Mouse (Mus musculus) lung, adult 2 months (tissue): ENCODE measurements around the gene Cers6. TPM values are rescaled to one million over a fixed set of nuclear protein-coding genes. Genes with fewer than 3 reads are reported as not detected.

Experiments
- DNase-seq: peaks from one replicate; pipeline ENCODE4 v3.0.0; 2022
- H3K4me1 ChIP-seq: fragments of 200-500 bp; 2 replicates; pipeline ENCODE4 v1.6.1; 2011; ENCODE audit warnings: low read length; ENCODE audit not compliant: control insufficient read depth, insufficient read depth
- H3K4me3 ChIP-seq: fragments of 200-500 bp; replicated peaks from 2 replicates; pipeline ENCODE3; 2011; ENCODE audit warnings: low read depth, mild to moderate bottlenecking, control low read depth, low read length; ENCODE audit errors: extremely low read depth
- CTCF ChIP-seq: fragments of 200-500 bp; IDR thresholded peaks from 2 replicates; pipeline ENCODE4 v1.5.1; 2011; ENCODE audit warnings: mild to moderate bottlenecking, low read length, control low read depth; ENCODE audit not compliant: insufficient read depth
- POLR2A ChIP-seq: fragments of 200-500 bp; IDR thresholded peaks from 2 replicates; pipeline ENCODE4 v1.6.1; 2011; ENCODE audit warnings: low read depth, mild to moderate bottlenecking, control low read depth, low read length, borderline replicate concordance; ENCODE audit errors: extremely low read depth
- WGBS: fragments of 180-500 bp; shearing (Covaris S2); methylation state at CpG from one replicate; pipeline ENCODE4 v1.1.7; 2018; 5-methylcytosine and 5-hydroxymethylcytosine counted together
- polyA plus RNA-seq: library from polyadenylated mRNA; depleted of rRNA; stranded (reverse); fragments of >200 nt; gene quantifications from 2 replicates; pipeline ENCODE4 v1.2.3, GENCODE M21; 2012

The Cers6 gene
- polyA plus RNA-seq, 1 experiment: 16.2 TPM

DNA sequence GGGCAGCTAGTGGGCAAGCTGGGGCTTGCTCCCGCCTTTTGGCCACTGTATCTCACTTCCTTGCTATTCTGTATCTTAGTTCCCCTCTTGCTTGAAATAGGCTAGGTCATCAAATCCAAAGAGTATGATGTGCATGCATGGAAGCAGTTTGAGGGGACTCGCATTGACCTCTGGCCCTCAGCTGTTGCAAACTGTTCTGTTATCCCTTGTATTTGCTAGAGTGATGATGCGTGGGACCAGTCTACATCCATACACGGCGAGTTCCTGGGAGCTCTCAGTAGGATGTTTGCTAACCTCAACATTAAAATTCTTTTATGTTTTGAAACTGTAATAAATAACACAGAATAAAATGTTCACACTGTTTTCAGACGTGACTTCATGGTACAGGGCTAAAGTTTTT lies 13.3 kb downstream of the Cers6 start:
- DNase-seq: no peak
- Histone ChIP-seq H3K4me1 (peaks cover 10% of the 10 kb centered on the region; the same call in 1 of the 2 replicates), H3K4me3 (no peak overlapping the region)
- 71% methylated on average over 6 of the region's 6 CpGs for WGBS
- TF ChIP-seq CTCF (no peak), POLR2A (no peak)

GRCm38 (mm10) chr2:68879071-68879651 lies 17.9 kb downstream of the Cers6 start:
- H3K4me3 ChIP-seq: no peak overlapping the region
- H3K4me1 ChIP-seq: peaks cover 4% of the 10 kb centered on the region; the same call in 1 of the 2 replicates
- TF ChIP-seq CTCF (no peak), POLR2A (no peak)
- no peak for DNase-seq
- 79% methylated on average over 4 of the region's 4 CpGs for WGBS

DNA sequence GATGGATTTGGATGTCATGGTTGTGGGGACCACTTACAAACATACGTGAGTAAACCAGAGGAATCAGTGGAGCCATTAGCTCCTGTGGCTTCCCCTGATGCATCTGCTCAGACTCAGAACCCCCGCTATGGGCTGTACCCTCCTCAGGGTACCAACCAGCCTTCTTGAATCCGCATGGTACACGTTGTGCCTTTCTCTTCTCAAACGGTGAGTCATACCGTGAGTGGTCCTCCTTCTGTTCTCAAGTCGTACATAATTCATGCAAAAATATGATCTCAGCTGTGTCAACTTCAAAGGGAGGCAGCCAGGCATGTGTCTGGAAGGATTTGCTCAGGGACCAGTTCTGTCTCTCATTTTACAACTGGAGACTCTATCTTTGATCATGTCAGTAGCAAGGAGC lies 23.3 kb downstream of the Cers6 start:
- H3K4me3 ChIP-seq: no peak overlapping the region
- no peak for DNase-seq
- H3K4me1 ChIP-seq: no peaks in the 10 kb centered on the region
- 57% methylated on average over 7 of the region's 7 CpGs for WGBS
- TF ChIP-seq CTCF (no peak), POLR2A (no peak)

- Histone ChIP-seq H3K4me1 (no peaks in the 10 kb centered on the region), H3K4me3 (no peak overlapping the region)
- DNase-seq: no peak
- WGBS: 90% methylated on average over 2 of the region's 2 CpGs
- TF ChIP-seq POLR2A (no peak), CTCF (no peak)
Observed at GRCm38 (mm10) chr2:68885206-68885605, 24.0 kb downstream of the Cers6 start.

- DNase-seq: no peak
- Histone ChIP-seq H3K4me1 (no peaks in the 10 kb centered on the region), H3K4me3 (no peak overlapping the region)
- TF ChIP-seq CTCF: no peak
- no peak for TF ChIP-seq POLR2A
- WGBS: 51% methylated on average over 4 of the region's 4 CpGs
Observed at GRCm38 (mm10) chr2:68885766-68886496, 24.7 kb downstream of the Cers6 start.

GRCm38 (mm10) chr2:68886661-68887060 lies 25.4 kb downstream of the Cers6 start:
- no peak for DNase-seq
- H3K4me3 ChIP-seq: no peak overlapping the region
- 86% methylated on average over 4 of the region's 4 CpGs for WGBS
- no peaks in the 10 kb centered on the region for H3K4me1 ChIP-seq
- TF ChIP-seq CTCF: no peak
- TF ChIP-seq POLR2A: no peak

DNA sequence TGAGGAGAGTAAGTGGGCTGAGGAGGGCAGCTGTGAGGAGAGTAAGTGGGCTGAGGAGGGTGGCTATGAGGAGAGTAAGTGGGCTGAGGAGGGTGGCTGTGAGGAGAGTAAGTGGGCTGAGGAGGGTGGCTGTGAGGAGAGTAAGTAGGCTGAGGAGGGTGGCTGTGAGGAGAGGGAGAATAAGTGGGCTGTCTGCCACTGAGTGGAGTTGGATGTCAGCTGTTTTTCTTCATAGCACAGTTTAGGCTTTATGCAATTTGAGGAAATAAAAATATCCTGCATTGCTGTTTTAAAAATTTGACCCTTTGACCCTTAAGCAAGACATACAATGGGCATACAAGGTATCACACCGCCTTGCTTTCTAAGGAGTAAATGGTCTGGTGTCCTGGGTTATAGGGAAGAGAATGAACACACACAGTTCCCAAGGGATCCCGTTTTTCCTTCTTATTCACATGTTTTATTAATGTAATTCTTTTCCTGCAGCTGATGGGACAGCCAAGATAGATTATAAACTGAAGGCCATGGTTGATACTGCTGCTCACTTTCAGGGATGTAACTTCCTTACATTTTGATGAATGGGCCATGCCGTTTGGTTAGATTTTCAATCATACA lies 27.0 kb downstream of the Cers6 start:
- no peak for TF ChIP-seq POLR2A
- TF ChIP-seq CTCF: no peak
- 54% methylated on average over 3 of the region's 3 CpGs for WGBS
- no peaks in the 10 kb centered on the region for H3K4me1 ChIP-seq
- no peak overlapping the region for H3K4me3 ChIP-seq
- DNase-seq: no peak

GRCm38 (mm10) chr2:68889661-68890170 lies 28.5 kb downstream of the Cers6 start:
- DNase-seq: no peak
- TF ChIP-seq POLR2A (no peak), CTCF (no peak)
- WGBS: 87% methylated on average over 5 of the region's 5 CpGs
- Histone ChIP-seq H3K4me3 (no peak overlapping the region), H3K4me1 (no peaks in the 10 kb centered on the region)

GRCm38 (mm10) chr2:68892476-68892875 lies 31.2 kb downstream of the Cers6 start:
- Histone ChIP-seq H3K4me3 (no peak overlapping the region), H3K4me1 (no peaks in the 10 kb centered on the region)
- 96% methylated on average over 4 of the region's 4 CpGs for WGBS
- no peak for TF ChIP-seq CTCF
- TF ChIP-seq POLR2A: no peak
- DNase-seq: no peak
